Mouse (Mus musculus): ENCODE data around the gene Smap1. TPM values are rescaled to one million over a fixed set of nuclear protein-coding genes. Genes with fewer than 3 reads are reported as not detected.

The Smap1 gene
- total RNA-seq, 2 experiments from 2014 or later = 140 to 143 TPM

GRCm38 (mm10) chr1:23922530-23922884, 390 bp upstream of the Smap1 start:
- no peak for DNase-seq (ENCODE audit: low spot score in 2 of 2)

- no peak for DNase-seq (ENCODE audit: low spot score in 2 of 2)
Measured at GRCm38 (mm10) chr1:23920275-23920674, 1.8 kb downstream of the Smap1 start.

DNA sequence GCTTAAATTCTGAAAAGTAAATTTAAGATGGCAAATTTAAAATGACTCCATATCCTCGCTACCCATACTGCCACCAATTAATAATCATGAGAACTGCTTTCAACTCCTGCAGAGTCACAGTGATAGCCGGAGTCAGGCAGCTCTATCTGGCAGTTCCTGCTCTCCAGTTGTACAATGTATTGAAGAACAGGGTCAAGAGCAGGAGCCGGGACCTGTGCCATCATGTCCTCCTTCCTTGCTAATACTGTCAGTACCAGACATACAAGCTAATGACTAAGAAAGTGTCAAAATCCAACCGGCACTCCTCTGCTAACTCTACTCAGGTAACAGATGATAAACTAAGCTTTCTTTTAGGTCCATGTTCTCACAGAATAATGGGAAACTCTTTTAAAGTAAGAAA, 3.0 kb downstream of the Smap1 start:
- no peak for DNase-seq (ENCODE audit: low spot score in 2 of 2)

GRCm38 (mm10) chr1:23915483-23915882, 6.6 kb downstream of the Smap1 start:
- no peak for DNase-seq (ENCODE audit: low spot score in 2 of 2)

DNA sequence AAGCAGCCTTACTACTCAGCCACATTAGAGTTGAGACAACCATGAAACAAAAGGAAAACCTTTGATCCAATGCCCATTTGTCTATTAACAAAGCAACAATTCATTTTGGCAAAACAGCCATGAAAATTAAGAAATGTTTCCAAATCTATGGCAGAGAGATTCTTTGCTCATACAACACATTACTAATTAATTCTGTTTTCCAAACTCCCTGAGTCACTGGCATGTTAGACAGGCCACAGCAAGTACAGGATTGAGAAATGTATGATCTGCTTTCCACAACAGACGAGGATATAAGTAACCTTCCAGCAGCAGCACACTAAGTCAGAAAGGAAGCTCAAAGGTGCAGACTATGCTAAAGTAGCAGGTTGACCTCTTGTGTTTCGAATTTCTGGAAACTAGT, 9.1 kb downstream of the Smap1 start:
- DNase-seq (ENCODE audit: low spot score in 2 of 2) = no peak

GRCm38 (mm10) chr1:23906082-23906481, 16.0 kb downstream of the Smap1 start:
- DNase-seq (ENCODE audit: low spot score in 2 of 2) = no peak

GRCm38 (mm10) chr1:23903340-23903739, 18.8 kb downstream of the Smap1 start:
- no peak for DNase-seq (ENCODE audit: low spot score in 2 of 2)

DNA sequence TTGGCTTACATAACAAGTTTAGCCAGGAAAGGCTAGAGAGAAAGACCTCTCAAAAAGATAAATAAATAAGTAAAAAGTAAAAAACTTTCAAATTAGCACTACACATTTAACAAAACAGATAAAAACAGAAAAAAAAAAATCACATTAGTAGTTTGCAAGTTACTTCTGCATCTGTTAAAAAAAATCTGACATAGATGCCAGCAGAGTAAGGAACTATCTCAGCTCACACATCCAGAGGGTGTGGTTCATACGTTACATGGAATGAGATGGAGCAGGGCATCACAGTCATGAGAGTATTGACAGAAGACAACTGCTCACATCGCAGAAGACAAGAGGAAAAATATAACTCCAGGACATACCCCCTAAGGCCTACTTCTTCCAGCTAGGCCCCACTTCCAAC, 19.4 kb downstream of the Smap1 start:
- DNase-seq (ENCODE audit: low spot score in 2 of 2) = no peak

GRCm38 (mm10) chr1:23899647-23900020, 22.5 kb downstream of the Smap1 start:
- DNase-seq (ENCODE audit: low spot score in 2 of 2) = no peak

DNA sequence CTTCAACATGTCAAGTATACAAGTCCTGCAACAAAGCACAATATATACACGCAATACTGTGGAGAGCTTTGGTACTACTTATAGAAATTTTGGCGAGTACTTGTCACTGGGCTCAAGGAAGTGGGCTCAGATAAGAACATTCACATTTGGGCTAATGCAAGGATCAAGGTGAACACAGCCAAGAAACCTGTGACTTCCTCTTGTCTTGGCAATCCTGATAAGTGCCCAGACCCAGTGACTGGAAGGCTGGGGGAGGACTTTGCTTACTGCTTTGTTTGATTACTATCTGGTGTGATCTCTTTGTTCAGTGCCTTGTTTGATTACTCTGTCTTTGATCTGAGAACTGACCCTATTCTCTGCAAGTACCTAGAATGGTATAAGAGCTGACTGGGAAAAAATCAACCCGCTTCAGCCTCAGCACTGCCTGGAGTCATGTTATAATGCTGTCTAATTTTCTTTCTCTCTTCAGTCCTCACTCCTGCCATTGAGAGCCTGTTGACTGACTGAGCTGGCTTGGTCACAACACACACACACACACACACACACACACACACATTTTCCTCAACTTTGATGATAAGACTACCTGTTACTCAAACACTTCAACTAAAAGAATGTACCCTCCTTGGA, 23.0 kb downstream of the Smap1 start:
- DNase-seq (ENCODE audit: low spot score in 2 of 2) = no peak

DNA sequence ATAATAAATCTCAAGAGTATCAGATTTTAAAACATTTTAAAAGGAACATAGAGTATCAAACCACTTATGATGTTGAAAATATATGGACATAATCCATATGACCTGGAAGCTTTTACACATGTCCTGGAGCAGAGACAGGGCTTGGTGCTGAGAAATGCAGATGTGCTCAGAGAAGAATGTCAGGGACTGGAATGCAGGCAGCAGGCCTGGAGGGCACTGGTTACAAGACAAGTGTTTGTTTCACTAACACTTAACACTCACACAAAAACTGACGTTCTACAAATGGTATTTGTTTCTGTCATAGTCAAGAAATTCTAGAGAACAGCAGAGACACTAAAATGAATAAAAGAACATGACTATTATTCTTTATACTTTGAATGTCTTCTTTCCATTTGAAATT, 30.0 kb downstream of the Smap1 start:
- DNase-seq (ENCODE audit: low spot score in 2 of 2) = no peak

DNA sequence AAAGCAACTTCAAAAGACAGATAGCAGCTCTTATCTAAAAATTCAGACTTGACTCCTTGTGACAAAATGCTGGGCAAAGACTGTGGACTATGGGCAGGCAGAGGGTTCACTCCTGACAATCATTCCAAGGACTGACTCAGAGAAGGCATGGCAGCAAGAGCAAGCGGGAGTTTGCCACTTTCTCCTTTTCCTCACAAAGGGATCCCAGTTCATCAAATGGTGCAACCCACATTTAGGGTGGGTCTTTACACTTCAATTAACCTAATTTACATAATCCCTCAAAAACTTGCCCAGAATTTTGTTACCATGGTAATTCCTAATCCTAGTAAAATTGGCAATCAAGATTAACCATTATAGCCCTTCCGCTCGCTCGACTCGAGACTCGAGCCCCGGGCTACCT, 37.2 kb downstream of the Smap1 start:
- no peak for DNase-seq (ENCODE audit: low spot score in 2 of 2)

DNA sequence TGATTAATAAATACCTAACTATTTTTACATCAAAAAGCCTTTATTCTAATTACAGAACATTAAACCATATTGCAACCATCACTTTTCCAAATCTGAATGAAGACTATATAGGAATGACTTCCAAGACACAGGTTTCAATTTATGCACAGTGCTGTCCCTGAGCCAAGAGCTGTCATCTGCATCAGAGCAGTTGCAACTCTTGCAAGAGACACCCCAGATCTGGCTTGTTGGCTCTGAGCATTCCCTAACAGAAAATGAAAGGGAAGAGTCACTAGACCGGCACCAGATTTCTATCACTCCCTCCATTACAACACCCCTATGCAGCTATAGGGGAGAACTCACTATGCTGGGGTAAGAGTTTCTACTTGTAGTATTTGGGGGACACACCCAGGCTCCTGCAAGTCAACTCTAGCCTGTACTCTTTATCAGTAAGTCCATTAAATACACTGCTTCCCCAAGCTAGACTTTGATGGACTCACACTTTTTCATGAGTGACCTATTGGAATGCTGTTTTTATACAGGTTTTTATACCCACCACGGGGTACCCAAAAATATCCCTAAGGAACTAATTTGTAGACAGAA, 37.9 kb downstream of the Smap1 start:
- DNase-seq (ENCODE audit: low spot score in 2 of 2) = no peak

GRCm38 (mm10) chr1:23882681-23883080, 39.4 kb downstream of the Smap1 start:
- DNase-seq (ENCODE audit: low spot score in 2 of 2) = no peak

DNA sequence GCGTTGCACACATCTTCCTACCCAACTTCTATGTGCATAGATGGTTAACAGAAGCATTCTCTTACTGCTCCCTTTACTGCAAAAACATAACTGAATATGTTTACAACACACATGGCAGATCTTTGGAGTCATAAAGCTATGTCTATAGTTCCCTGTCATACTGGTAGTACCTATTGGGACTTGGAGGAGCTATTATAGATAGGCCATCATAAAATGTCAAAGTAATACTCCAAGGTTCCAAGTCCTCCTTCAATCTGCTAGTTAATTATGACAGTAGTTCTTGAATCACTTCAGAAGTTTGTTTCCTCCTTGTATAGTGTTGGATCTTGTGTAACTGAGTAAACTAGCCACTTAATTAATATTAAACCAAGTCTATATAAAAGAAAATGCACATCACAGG, 49.9 kb downstream of the Smap1 start:
- no peak for DNase-seq (ENCODE audit: low spot score in 2 of 2)

GRCm38 (mm10) chr1:23867350-23867862, 54.7 kb downstream of the Smap1 start:
- no peak for DNase-seq (ENCODE audit: low spot score in 2 of 2)

- no peak for DNase-seq (ENCODE audit: low spot score in 2 of 2)
Measured at GRCm38 (mm10) chr1:23865566-23865965, 56.6 kb downstream of the Smap1 start.

- DNase-seq (ENCODE audit: low spot score in 2 of 2) = no peak
Measured at GRCm38 (mm10) chr1:23860944-23861343, 61.2 kb downstream of the Smap1 start.

GRCm38 (mm10) chr1:23855623-23856022, 66.5 kb downstream of the Smap1 start:
- DNase-seq (ENCODE audit: low spot score in 2 of 2) = no peak

- no peak for DNase-seq (ENCODE audit: low spot score in 2 of 2)
Measured at GRCm38 (mm10) chr1:23846044-23846680, 76.0 kb downstream of the Smap1 start.

DNA sequence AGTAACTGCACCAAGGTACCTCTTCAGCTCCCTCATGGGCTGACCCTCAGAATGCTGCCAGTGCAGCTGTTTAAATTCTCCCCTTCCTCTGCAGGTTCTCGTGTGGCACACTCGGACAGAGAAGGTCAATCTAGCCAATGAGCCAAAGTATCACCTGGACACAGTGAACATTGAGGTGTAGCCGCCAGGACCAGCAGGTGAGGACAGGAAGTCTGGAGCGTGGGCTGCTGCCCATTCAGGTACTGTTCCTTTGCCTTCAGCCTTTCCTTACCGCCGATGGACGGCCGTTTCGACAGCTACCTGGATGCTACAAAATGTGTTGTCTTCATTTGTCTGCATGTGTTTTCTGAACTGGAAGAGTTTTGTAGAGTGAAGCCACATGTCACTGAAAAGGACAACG, 77.1 kb downstream of the Smap1 start:
- DNase-seq (ENCODE audit: low spot score in 2 of 2) = no peak

DNA sequence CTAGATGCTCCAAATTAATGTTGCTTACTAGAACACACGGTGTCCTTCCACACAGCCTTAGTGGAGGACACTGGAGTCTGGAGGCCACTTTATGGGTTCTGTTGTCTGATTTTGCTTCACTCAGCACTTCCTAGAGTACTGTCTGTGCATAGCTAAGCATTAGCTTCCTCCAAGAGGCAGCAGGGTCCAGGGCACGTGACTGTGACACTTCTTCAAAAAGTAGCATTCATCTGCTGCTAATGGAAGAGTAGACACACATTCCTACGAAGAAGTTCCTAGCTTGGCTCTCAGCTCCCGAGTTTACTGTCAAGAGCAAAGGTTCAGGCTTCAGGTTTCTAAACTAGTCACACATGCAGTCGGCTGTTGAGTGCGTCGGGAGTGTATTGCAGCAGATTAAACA, 78.3 kb downstream of the Smap1 start:
- no peak for DNase-seq (ENCODE audit: low spot score in 2 of 2)

- no peak for DNase-seq (ENCODE audit: low spot score in 2 of 2)
Measured at GRCm38 (mm10) chr1:23842629-23843028, 79.5 kb downstream of the Smap1 start.
